Mouse (Mus musculus) lung, postnatal 0 days (tissue): Measurements from ENCODE around the gene Cd36.

Source experiments
- CTCF ChIP-seq: IDR thresholded peaks from 2 replicates; pipeline ENCODE4 v1.5.1; 2016; ENCODE audit warnings: antibody characterized with exemption, mild to moderate bottlenecking
- EP300 ChIP-seq: IDR thresholded peaks from 2 replicates; pipeline ENCODE4 v1.6.1; 2016; ENCODE audit warnings: antibody characterized with exemption, mild to moderate bottlenecking, control low read depth

DNA sequence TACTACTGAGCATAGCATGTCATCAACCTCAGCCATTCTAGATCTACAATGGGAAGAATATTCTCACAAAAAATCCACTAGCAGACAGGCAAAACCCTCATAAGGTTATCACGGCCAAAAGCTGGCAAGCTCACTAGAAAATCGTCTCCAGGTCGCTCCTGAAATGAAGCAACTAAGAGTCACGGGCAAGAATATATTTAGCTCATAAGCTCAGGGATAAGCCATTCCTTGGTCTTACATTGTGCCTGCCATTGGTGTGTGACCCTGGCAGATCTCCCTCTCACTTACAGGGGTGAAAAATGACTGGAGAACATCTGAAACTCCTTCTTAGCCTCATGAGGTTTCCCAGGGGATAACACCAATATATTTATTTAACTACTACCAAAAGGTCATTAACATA, 52.2 kb downstream of the Cd36 start:
- TF ChIP-seq CTCF: no peak
- no peak for TF ChIP-seq EP300
